Mouse (Mus musculus) CH12.LX (cell line): Measurements from ENCODE around the gene Prdx2. TPM values are rescaled to one million over a fixed set of nuclear protein-coding genes. Genes with fewer than 3 reads are reported as not detected.

ENCODE experiments used
- DNase-seq: peaks from one replicate; pipeline ENCODE4 v3.0.0-alpha.2; 2013; ENCODE audit errors: extremely low read depth
- H3K27ac ChIP-seq: 2 replicates; pipeline ENCODE4 v1.5.1; 2012; ENCODE audit warnings: low read depth, mild to moderate bottlenecking, control low read depth, moderate library complexity; ENCODE audit not compliant: insufficient read depth
- H3K27me3 ChIP-seq: replicated peaks from 2 replicates; pipeline ENCODE3; 2012; ENCODE audit warnings: inconsistent platforms
- H3K36me3 ChIP-seq, 2 experiments: replicated peaks in 1 of 2; 2 replicates each; pipeline versions ENCODE3 to v1.6.1; 2012; ENCODE audit warnings: inconsistent platforms in 1 of 2, low read length in 1 of 2, mild to moderate bottlenecking in 1 of 2, mixed read lengths in 1 of 2, moderate library complexity in 1 of 2; ENCODE audit not compliant: control insufficient read depth in 1 of 2, insufficient read depth in 1 of 2
- H3K4me1 ChIP-seq, 2 experiments: 2 replicates each; pipeline ENCODE4 v1.6.1; 2012; ENCODE audit warnings: inconsistent platforms in 1 of 2, moderate library complexity in 1 of 2; ENCODE audit not compliant: insufficient read depth in 2 of 2, control insufficient read depth in 1 of 2
- H3K4me2 ChIP-seq: 2 replicates; pipeline ENCODE4 v1.6.1; 2012; ENCODE audit warnings: low read depth, mild to moderate bottlenecking, control low read depth; ENCODE audit not compliant: poor library complexity, insufficient read depth, severe bottlenecking
- H3K4me3 ChIP-seq, 3 experiments: fragments of 150-350 bp in 1 of 3; sonication (generic) in 1 of 3; replicated peaks in 1 of 3; 2 replicates each; pipeline versions ENCODE3 to v1.5.1; 2011 to 2012; ENCODE audit warnings: low read depth in 2 of 3, low read length in 2 of 3, mild to moderate bottlenecking in 2 of 3, moderate library complexity in 2 of 3, control low read depth in 1 of 3, improper control_type of control experiment in 1 of 3, inconsistent platforms in 1 of 3, mixed read lengths in 1 of 3; ENCODE audit not compliant: poor library complexity in 1 of 3
- H3K79me2 ChIP-seq: replicated peaks from 2 replicates; pipeline ENCODE4 v1.6.1; 2012; ENCODE audit warnings: mild to moderate bottlenecking, moderate library complexity; ENCODE audit not compliant: control insufficient read depth, poor library complexity, insufficient read depth, severe bottlenecking; ENCODE audit errors: extremely low read depth
- H3K9ac ChIP-seq: 2 replicates; pipeline ENCODE4 v1.6.1; 2012; ENCODE audit warnings: low read depth, mild to moderate bottlenecking, control low read depth, moderate library complexity; ENCODE audit not compliant: insufficient read depth
- H3K9me3 ChIP-seq: replicated peaks from 2 replicates; pipeline ENCODE3; 2012; ENCODE audit warnings: low read length, inconsistent platforms, mixed read lengths
- BHLHE40 ChIP-seq: IDR thresholded peaks from 2 replicates; pipeline ENCODE4 v1.6.1; 2011; ENCODE audit warnings: mild to moderate bottlenecking, low read depth, low read length, improper control_type of control experiment
- CHD1 ChIP-seq: IDR thresholded peaks from 2 replicates; pipeline ENCODE4 v1.6.1; 2012; ENCODE audit warnings: low read depth, low read length, improper control_type of control experiment, inconsistent platforms
- CHD2 ChIP-seq: IDR thresholded peaks from 2 replicates; pipeline ENCODE4 v1.6.1; 2011; ENCODE audit warnings: low read length, improper control_type of control experiment
- CTCF ChIP-seq, 2 experiments: IDR thresholded peaks in 1 of 2; conservative IDR thresholded peaks in 1 of 2; 2 replicates each; pipeline ENCODE4 v1.5.1; 2011 to 2012; ENCODE audit warnings: low read depth in 2 of 2, low read length in 2 of 2, improper control_type of control experiment in 1 of 2, inconsistent platforms in 1 of 2, mild to moderate bottlenecking in 1 of 2, moderate library complexity in 1 of 2
- E2F4 ChIP-seq: IDR thresholded peaks from 2 replicates; pipeline ENCODE4 v1.6.1; 2011; ENCODE audit warnings: low read depth, low read length, improper control_type of control experiment; ENCODE audit not compliant: insufficient replicate concordance
- ELF1 ChIP-seq: IDR thresholded peaks from 2 replicates; pipeline ENCODE4 v1.6.1; 2014; ENCODE audit warnings: low read depth, mild to moderate bottlenecking, inconsistent platforms, low read length, improper control_type of control experiment
- EP300 ChIP-seq: IDR thresholded peaks from 2 replicates; pipeline ENCODE4 v1.6.1; 2011; ENCODE audit warnings: low read length, improper control_type of control experiment
- ETS1 ChIP-seq: conservative IDR thresholded peaks from 2 replicates; pipeline ENCODE4 v1.6.1; 2012; ENCODE audit warnings: low read depth, mild to moderate bottlenecking, inconsistent platforms, low read length, improper control_type of control experiment, moderate library complexity
- GABPA ChIP-seq: IDR thresholded peaks from 2 replicates; pipeline ENCODE4 v1.6.1; 2012; ENCODE audit warnings: low read depth, low read length, improper control_type of control experiment, inconsistent platforms; ENCODE audit not compliant: insufficient replicate concordance
- HCFC1 ChIP-seq: IDR thresholded peaks from 2 replicates; pipeline ENCODE4 v1.6.1; 2012; ENCODE audit warnings: low read depth, mild to moderate bottlenecking, inconsistent platforms, low read length, improper control_type of control experiment
- IRF4 ChIP-seq: IDR thresholded peaks from 2 replicates; pipeline ENCODE4 v1.6.1; 2014; ENCODE audit warnings: low read depth, mild to moderate bottlenecking, inconsistent platforms, low read length, improper control_type of control experiment
- JUN ChIP-seq: IDR thresholded peaks from 2 replicates; pipeline ENCODE4 v1.6.1; 2011; ENCODE audit warnings: low read depth, mild to moderate bottlenecking, low read length, improper control_type of control experiment, moderate library complexity; ENCODE audit not compliant: insufficient read depth
- JUND ChIP-seq: conservative IDR thresholded peaks from 2 replicates; pipeline ENCODE4 v1.6.1; 2011; ENCODE audit warnings: low read depth, low read length, improper control_type of control experiment
- KAT2A ChIP-seq: IDR thresholded peaks from 2 replicates; pipeline ENCODE4 v1.6.1; 2012; ENCODE audit warnings: low read length, improper control_type of control experiment, inconsistent platforms; ENCODE audit not compliant: insufficient replicate concordance
- MAFK ChIP-seq: IDR thresholded peaks from 2 replicates; pipeline ENCODE4 v1.6.1; 2011; ENCODE audit warnings: low read length, improper control_type of control experiment; ENCODE audit not compliant: insufficient replicate concordance
- MAX ChIP-seq: IDR thresholded peaks from 2 replicates; pipeline ENCODE4 v1.6.1; 2011; ENCODE audit warnings: low read length, improper control_type of control experiment
- MAZ ChIP-seq: IDR thresholded peaks from 2 replicates; pipeline ENCODE4 v1.6.1; 2012; ENCODE audit warnings: low read depth, mild to moderate bottlenecking, inconsistent platforms, low read length, improper control_type of control experiment, moderate library complexity
- MEF2A ChIP-seq: IDR thresholded peaks from 2 replicates; pipeline ENCODE4 v1.6.1; 2014; ENCODE audit warnings: low read depth, mild to moderate bottlenecking, inconsistent platforms, low read length, improper control_type of control experiment, borderline replicate concordance
- MXI1 ChIP-seq: IDR thresholded peaks from 2 replicates; pipeline ENCODE4 v1.6.1; 2011; ENCODE audit warnings: mild to moderate bottlenecking, low read depth, low read length, improper control_type of control experiment
- MYC ChIP-seq: IDR thresholded peaks from 2 replicates; pipeline ENCODE4 v1.6.1; 2011; ENCODE audit warnings: low read depth, mild to moderate bottlenecking, improper control_type of control experiment, low read length
- NELFE ChIP-seq: IDR thresholded peaks from 2 replicates; pipeline ENCODE4 v1.6.1; 2011; ENCODE audit warnings: low read depth, low read length, improper control_type of control experiment
- NRF1 ChIP-seq: IDR thresholded peaks from 2 replicates; pipeline ENCODE4 v1.6.1; 2014; ENCODE audit warnings: low read depth, mild to moderate bottlenecking, inconsistent platforms, low read length, improper control_type of control experiment, moderate library complexity
- PAX5 ChIP-seq: IDR thresholded peaks from 2 replicates; pipeline ENCODE4 v1.6.1; 2012; ENCODE audit warnings: low read length, inconsistent platforms, mixed read lengths
- POLR2A ChIP-seq: IDR thresholded peaks from 2 replicates; pipeline ENCODE4 v1.6.1; 2011; ENCODE audit warnings: low read depth, mild to moderate bottlenecking, improper control_type of control experiment, low read length
- POLR2AphosphoS2 ChIP-seq: IDR thresholded peaks from 2 replicates; pipeline ENCODE4 v1.6.1; 2011; ENCODE audit warnings: low read depth, low read length, improper control_type of control experiment
- RAD21 ChIP-seq: IDR thresholded peaks from 2 replicates; pipeline ENCODE4 v1.6.1; 2011; ENCODE audit warnings: low read depth, mild to moderate bottlenecking, low read length, improper control_type of control experiment, moderate library complexity
- RCOR1 ChIP-seq: conservative IDR thresholded peaks from 2 replicates; pipeline ENCODE4 v1.6.1; 2012; ENCODE audit warnings: low read depth, mild to moderate bottlenecking, inconsistent platforms, low read length, improper control_type of control experiment
- SIN3A ChIP-seq: IDR thresholded peaks from 2 replicates; pipeline ENCODE4 v1.6.1; 2012; ENCODE audit warnings: low read length, improper control_type of control experiment, inconsistent platforms
- SMC3 ChIP-seq: IDR thresholded peaks from 2 replicates; pipeline ENCODE4 v1.6.1; 2011; ENCODE audit warnings: low read depth, low read length, improper control_type of control experiment
- TBP ChIP-seq: conservative IDR thresholded peaks from 2 replicates; pipeline ENCODE4 v1.6.1; 2011; ENCODE audit warnings: low read depth, low read length, improper control_type of control experiment
- TCF12 ChIP-seq: IDR thresholded peaks from 2 replicates; pipeline ENCODE4 v1.6.1; 2014; ENCODE audit warnings: low read depth, mild to moderate bottlenecking, inconsistent platforms, low read length, improper control_type of control experiment
- UBTF ChIP-seq: IDR thresholded peaks from 2 replicates; pipeline ENCODE4 v1.6.1; 2012; ENCODE audit warnings: low read depth, mild to moderate bottlenecking, inconsistent platforms, low read length, improper control_type of control experiment, moderate library complexity
- USF1 ChIP-seq: IDR thresholded peaks from 2 replicates; pipeline ENCODE4 v1.6.1; 2014; ENCODE audit warnings: low read depth, mild to moderate bottlenecking, inconsistent platforms, low read length, improper control_type of control experiment
- USF2 ChIP-seq: conservative IDR thresholded peaks from 2 replicates; pipeline ENCODE4 v1.6.1; 2011; ENCODE audit warnings: low read depth, low read length, improper control_type of control experiment
- ZC3H11A ChIP-seq: IDR thresholded peaks from 2 replicates; pipeline ENCODE4 v1.6.1; 2012; ENCODE audit warnings: low read depth, mild to moderate bottlenecking, inconsistent platforms, low read length, improper control_type of control experiment
- ZKSCAN1 ChIP-seq: IDR thresholded peaks from 2 replicates; pipeline ENCODE4 v1.6.1; 2012; ENCODE audit warnings: low read depth, inconsistent platforms, low read length, improper control_type of control experiment, borderline replicate concordance
- ZMIZ1 ChIP-seq: IDR thresholded peaks from 2 replicates; pipeline ENCODE4 v1.6.1; 2012; ENCODE audit warnings: low read depth, mild to moderate bottlenecking, inconsistent platforms, low read length, improper control_type of control experiment
- ZNF384 ChIP-seq: IDR thresholded peaks from 2 replicates; pipeline ENCODE4 v1.6.1; 2012; ENCODE audit warnings: low read depth, low read length, improper control_type of control experiment, inconsistent platforms
- dilution Hi-C: fragments of 300-500 bp; cut with MboI; formaldehyde crosslinking; loops from 2 replicates; pipeline ENCODE4 v1.14.3; 2020; ENCODE audit warnings: low sequenced_read_pairs; ENCODE audit not compliant: extremely low pct_unique_long_range_greater_than_20kb, extremely low pct_ligation_motif_present
- in situ Hi-C: fragments of 300-500 bp; cut with MboI; formaldehyde crosslinking; loops from 3 replicates; pipeline ENCODE4 v1.14.3; 2019; ENCODE audit warnings: low sequenced_read_pairs, low pct_ligation_motif_present, low pct_unique_long_range_greater_than_20kb, mixed read lengths
- polyA plus RNA-seq: library from polyadenylated mRNA; unstranded; fragments of >175 nt; gene quantifications from 2 replicates; pipeline ENCODE4 v1.2.1, GENCODE M21; 2012; ENCODE audit warnings: low read depth; ENCODE audit not compliant: insufficient read length
- total RNA-seq, 2 experiments: library from RNA; depleted of rRNA; stranded (reverse); fragments of 300-350 nt in 1 of 2; fragments of >200 nt in 1 of 2; gene quantifications; 2 replicates each; pipeline ENCODE4 v1.2.3; 2012 to 2014

Prdx2 gene
- total and polyA plus RNA-seq, 3 experiments = 158 to 232 (median 218) TPM

DNA sequence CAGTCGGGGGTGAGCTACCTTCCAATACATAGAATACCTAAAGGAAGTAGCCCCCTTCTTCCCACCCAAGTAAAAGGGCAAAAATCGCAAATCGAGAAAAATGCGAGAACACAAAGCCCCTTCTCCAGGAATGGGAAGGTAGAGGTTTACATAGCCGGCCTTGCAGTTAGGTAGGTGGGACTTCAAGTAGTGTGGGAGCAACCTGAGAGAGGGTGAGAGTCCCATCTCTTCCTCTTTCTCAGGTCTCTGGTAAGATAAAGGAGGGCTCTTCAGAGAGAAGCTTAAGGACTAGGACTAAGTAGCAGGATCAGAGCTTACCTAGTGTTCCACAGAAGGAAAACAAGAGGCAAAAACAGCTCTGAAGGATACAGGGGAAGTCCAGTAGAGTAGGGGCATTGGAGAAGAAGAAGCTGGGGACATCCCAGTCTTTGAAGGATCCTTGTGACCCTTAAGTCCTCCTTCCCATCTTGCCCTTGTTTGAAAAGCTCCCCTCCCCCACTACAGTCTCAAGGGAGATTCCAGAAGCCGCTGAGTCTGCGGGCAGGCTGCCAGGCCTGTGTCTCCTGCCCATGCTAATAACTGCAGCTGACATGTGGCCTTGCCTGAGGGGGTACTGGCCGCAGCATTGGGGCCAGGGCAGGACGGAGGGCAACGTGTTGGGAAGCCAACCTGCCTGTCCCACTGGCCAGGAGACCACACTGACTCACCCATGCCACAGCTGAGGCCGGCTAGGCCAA is 11.4 kb downstream of the Prdx2 start:
- Histone ChIP-seq H3K79me2 (peaks cover 20% of the 10 kb centered on the region), H3K27ac (peak overlapping the region; percentile 94), H3K27me3 (no peaks in the 10 kb centered on the region), H3K9ac (peak overlapping the region; percentile 87), H3K9me3 (no peaks in the 10 kb centered on the region), H3K4me2 (peak overlapping the region; percentile 55), H3K4me3 (peak overlapping the region; percentile 51 to 94 (median 68)), H3K36me3 (peaks cover 6 to 8% of the 10 kb centered on the region in 2 experiments), H3K4me1 (peaks cover 29 to 49% of the 10 kb centered on the region in 2 experiments)
- DNase-seq = peak; percentile 89
- dilution Hi-C loops (no loop called here), in situ Hi-C loops (no loop called here)
- TF ChIP-seq ELF1 (peak; percentile 43; the same call in 1 of the 2 replicates), JUN (no peak), RCOR1 (no peak; the same call in 1 of the 2 replicates), CTCF (conservative IDR thresholded peaks at IDR 0.05 in 1 of 2, IDR thresholded peaks at IDR 0.05 in 1 of 2; ENCODE audit: low read depth in 2 of 2, low read length in 2 of 2) (no peak), USF1 (no peak), ZKSCAN1 (no peak), NRF1 (peak; percentile 33; the same call in 1 of the 2 replicates), ETS1 (peak; percentile 95), POLR2A (peak; percentile 55; the same call in 1 of the 2 replicates), ZMIZ1 (peak; percentile 63; the same call in 1 of the 2 replicates), POLR2AphosphoS2 (no peak; the same call in 1 of the 2 replicates), BHLHE40 (peak; percentile 94), MAX (peak; percentile 86), MAZ (peak; percentile 92), SIN3A (peak; percentile 85), HCFC1 (peak; percentile 49; the same call in 1 of the 2 replicates), USF2 (no peak), MAFK (0 out of 2 replicates have a peak, but pooled peaks have one; percentile 47), MEF2A (peak; percentile 81), ZC3H11A (no peak), MYC (peak; percentile 90), CHD1 (peak; percentile 96; the same call in 1 of the 2 replicates), UBTF (0 out of 2 replicates have a peak, but pooled peaks have one; percentile 25), CHD2 (peak; percentile 93), RAD21 (no peak), ZNF384 (no peak), JUND (no peak), KAT2A (0 out of 2 replicates have a peak, but pooled peaks have one; percentile 44), GABPA (no peak), IRF4 (peak; percentile 70), TCF12 (peak; percentile 90), TBP (0 out of 2 replicates have a peak, but pooled peaks have one; percentile 56), SMC3 (peak; percentile 13; the same call in 1 of the 2 replicates), PAX5 (no peak), NELFE (peak; percentile 65; the same call in 1 of the 2 replicates), MXI1 (peak; percentile 94), E2F4 (no peak), EP300 (peak; percentile 66; the same call in 1 of the 2 replicates)
